Mouse (Mus musculus) olfactory bulb, adult 2 months (tissue): Measurements from ENCODE around the gene Apbb2. TPM values are rescaled to one million over a fixed set of nuclear protein-coding genes. Genes with fewer than 3 reads are reported as not detected.

Experiments
- H3K27ac ChIP-seq: fragments of 200-500 bp; 2 replicates; pipeline ENCODE4 v1.5.1; 2012; ENCODE audit warnings: low read depth, low read length; ENCODE audit not compliant: insufficient read depth
- H3K4me1 ChIP-seq: fragments of 200-500 bp; 2 replicates; pipeline ENCODE4 v1.6.1; 2012; ENCODE audit warnings: low read length; ENCODE audit not compliant: control insufficient read depth, insufficient read depth
- H3K4me3 ChIP-seq: fragments of 200-500 bp; 2 replicates; pipeline ENCODE4 v1.5.1; 2012; ENCODE audit warnings: mild to moderate bottlenecking, low read depth, low read length, moderate library complexity; ENCODE audit not compliant: insufficient read depth
- CTCF ChIP-seq: fragments of 200-500 bp; IDR thresholded peaks from 2 replicates; pipeline ENCODE4 v1.5.1; 2012; ENCODE audit warnings: low read depth, mild to moderate bottlenecking, low read length, moderate library complexity; ENCODE audit not compliant: insufficient read depth
- POLR2A ChIP-seq: fragments of 200-500 bp; IDR thresholded peaks from 2 replicates; pipeline ENCODE4 v1.6.1; 2012; ENCODE audit warnings: mild to moderate bottlenecking, low read depth, low read length, moderate library complexity; ENCODE audit not compliant: insufficient read depth
- WGBS: fragments of 180-500 bp; shearing (Covaris S2); methylation state at CpG from one replicate; pipeline ENCODE4 v1.1.7; 2018; 5-methylcytosine and 5-hydroxymethylcytosine counted together
- polyA plus RNA-seq: library from polyadenylated mRNA; stranded (reverse); fragments of >200 nt; gene quantifications from 2 replicates; pipeline ENCODE4 v1.2.4, GENCODE M21; 2012; ENCODE audit warnings: low replicate concordance; ENCODE audit not compliant: missing spikeins, insufficient read depth, insufficient read length

The Apbb2 gene
- polyA plus RNA-seq, 1 experiment: not detected

- whole genome bisulfite sequencing: 94% methylated on average over 7 of the region's 7 CpGs
- no peak for TF ChIP-seq CTCF
- no peak for TF ChIP-seq POLR2A
- no peaks in the 10 kb centered on the region for H3K4me1 ChIP-seq
- no peak overlapping the region for H3K4me3 ChIP-seq
- H3K27ac ChIP-seq: no peak overlapping the region
These were observed 198.6 kb downstream of the Apbb2 start for GRCm38 (mm10) chr5:66420011-66420410.

DNA sequence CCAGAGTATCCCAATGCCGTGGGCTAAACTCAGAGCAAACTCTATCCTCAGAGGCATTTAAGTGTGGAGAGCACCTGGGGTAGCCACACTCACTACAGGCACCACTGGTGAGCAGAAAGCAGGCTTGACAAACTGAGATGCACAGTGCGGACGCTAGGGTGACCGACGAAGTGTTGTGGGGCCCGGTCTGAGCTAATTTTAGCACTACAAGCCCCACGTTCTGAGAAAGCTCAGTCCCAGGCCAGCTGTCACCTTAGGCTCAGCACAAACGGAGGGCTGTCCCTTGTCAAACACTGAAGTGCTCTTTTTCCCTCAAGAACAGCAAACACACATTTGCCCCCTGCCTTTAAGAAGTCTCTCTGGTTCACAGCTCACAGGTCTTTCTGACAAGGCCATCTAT lies 201.3 kb downstream of the Apbb2 start:
- 82% methylated on average over 8 of the region's 8 CpGs for WGBS
- Histone ChIP-seq H3K27ac (no peak overlapping the region), H3K4me1 (no peaks in the 10 kb centered on the region), H3K4me3 (no peak overlapping the region)
- TF ChIP-seq POLR2A (no peak), CTCF (no peak)

GRCm38 (mm10) chr5:66415700-66416543 lies 202.7 kb downstream of the Apbb2 start:
- H3K4me1 ChIP-seq: no peaks in the 10 kb centered on the region
- H3K4me3 ChIP-seq: no peak overlapping the region
- WGBS: 64% methylated on average over 7 of the region's 7 CpGs
- no peak overlapping the region for H3K27ac ChIP-seq
- TF ChIP-seq CTCF (no peak), POLR2A (no peak)

DNA sequence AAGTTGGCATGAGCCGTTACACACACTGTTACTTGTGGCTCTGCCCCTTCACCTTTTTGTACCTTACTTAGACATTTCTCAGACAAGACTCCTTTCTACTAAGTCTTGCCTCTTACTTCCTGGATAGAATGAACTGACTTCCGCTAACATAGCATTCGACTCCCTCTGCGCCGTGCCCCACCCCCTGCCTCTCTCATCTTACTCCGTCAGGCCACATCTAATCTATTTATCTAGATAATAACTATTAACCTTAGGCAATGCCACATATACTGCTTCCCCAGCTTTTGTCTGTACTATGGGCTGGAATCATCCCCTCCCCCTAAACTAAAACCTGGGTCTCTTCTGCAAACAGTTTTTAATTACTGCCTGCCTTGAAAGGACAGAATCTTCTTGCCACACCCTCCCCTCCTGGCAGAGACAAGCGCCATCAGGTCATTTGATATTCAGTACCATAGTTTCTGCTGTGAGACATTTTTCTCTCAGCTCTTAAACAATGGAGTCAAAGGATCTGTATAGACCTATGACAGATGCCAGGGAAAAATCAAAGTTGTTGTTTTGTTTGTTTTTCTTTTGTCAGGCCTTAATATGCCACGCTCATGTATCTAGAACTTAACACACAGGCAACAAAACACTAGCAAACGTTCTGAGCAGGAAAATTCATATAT lies 203.4 kb downstream of the Apbb2 start:
- Histone ChIP-seq H3K27ac (no peak overlapping the region), H3K4me3 (no peak overlapping the region), H3K4me1 (no peaks in the 10 kb centered on the region)
- 70% methylated on average over 9 of the region's 9 CpGs for WGBS
- TF ChIP-seq POLR2A: no peak
- TF ChIP-seq CTCF: no peak

DNA sequence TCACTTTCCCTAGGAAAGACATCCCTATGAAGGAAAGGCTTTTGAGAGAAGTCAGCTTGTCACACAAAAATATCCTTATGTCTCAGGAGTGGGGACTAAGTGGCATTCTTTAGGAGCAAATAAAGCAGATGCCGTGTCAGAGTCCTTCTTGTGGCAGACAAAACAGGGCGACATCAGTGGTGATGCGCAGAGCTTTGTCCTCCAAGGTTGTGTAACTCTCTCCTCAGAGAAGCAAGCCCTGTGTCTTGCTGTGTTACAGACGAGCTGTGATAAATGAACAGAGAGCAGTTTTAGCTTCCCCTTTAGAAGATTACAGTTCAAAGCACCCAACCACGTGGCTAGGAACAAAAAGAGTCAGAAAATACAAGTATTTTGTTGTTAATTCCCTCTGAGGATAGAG lies 205.2 kb downstream of the Apbb2 start:
- H3K4me3 ChIP-seq: no peak overlapping the region
- H3K27ac ChIP-seq: no peak overlapping the region
- 52% methylated on average over 5 of the region's 5 CpGs for WGBS
- H3K4me1 ChIP-seq: no peaks in the 10 kb centered on the region
- no peak for TF ChIP-seq POLR2A
- no peak for TF ChIP-seq CTCF

DNA sequence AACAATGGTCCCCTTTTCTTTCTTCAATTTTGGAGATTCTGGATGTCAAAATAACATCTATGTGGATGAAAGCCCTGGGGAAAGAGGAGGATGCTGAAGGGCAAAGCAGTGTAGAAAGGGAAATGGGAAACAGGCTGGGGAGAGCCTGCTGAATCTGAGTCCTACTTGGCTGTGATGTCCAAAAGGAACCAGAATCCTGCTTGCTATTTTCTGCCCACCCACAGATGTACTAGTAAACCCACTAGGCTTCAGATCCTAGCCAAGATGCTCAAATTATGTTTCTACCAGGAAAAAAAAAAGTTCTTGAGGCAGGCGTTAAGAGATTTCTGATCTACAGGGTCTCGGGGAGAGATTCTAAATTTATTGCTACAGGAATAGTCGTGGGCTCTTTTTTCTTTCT lies 205.8 kb downstream of the Apbb2 start:
- Histone ChIP-seq H3K4me1 (no peaks in the 10 kb centered on the region), H3K4me3 (no peak overlapping the region), H3K27ac (no peak overlapping the region)
- WGBS: 55% methylated on average over 3 of the region's 3 CpGs
- no peak for TF ChIP-seq POLR2A
- TF ChIP-seq CTCF: no peak

DNA sequence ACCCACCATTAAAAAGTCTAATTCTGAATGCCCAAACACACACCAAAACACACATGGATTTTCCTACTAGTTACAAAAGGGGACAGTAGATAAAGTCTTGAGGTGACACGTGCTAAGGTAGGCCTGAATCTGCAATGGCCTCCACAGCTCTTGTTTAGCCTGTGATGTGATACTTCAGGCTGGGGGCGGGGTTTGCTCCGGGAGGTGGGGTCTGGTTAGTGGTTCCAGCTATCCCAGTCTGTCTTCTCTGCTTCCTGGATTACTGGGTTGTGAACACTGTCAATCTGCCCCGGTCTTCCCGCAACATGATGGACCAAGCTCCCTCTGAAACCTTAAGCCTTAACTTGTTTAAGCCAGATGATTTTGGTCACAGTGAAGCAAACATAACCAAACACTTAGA lies 210.0 kb downstream of the Apbb2 start:
- peaks cover 2% of the 10 kb centered on the region for H3K4me1 ChIP-seq
- no peak overlapping the region for H3K4me3 ChIP-seq
- TF ChIP-seq CTCF (no peak), POLR2A (no peak)
- no peak overlapping the region for H3K27ac ChIP-seq
- 90% methylated on average over 5 of the region's 5 CpGs for WGBS

- WGBS: 57% methylated on average over 4 of the region's 5 CpGs
- TF ChIP-seq CTCF: no peak
- no peak for TF ChIP-seq POLR2A
- Histone ChIP-seq H3K27ac (no peak overlapping the region), H3K4me1 (peaks cover 2% of the 10 kb centered on the region), H3K4me3 (no peak overlapping the region)
These were observed 210.6 kb downstream of the Apbb2 start for GRCm38 (mm10) chr5:66407948-66408347.

DNA sequence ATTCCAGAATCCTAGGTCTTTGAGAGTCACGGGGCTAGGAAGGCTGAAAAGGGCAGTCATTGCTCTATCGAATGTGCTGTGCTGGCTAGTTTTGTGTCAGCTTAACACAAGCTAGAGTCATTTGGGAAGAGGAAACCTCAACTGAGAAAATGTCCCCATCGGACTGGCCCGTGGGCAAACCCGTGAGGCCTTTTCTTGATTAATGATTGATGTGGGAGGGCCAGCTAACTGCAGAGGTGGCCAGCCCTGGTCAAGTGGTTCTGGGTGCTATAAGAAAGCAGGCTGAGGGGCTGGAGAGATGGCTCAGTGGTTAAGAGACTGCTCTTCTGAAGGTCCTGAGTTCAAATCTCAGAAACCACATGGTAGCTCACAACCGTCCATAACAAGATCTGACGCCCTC lies 212.2 kb downstream of the Apbb2 start:
- no peak overlapping the region for H3K27ac ChIP-seq
- H3K4me1 ChIP-seq: peaks cover 2% of the 10 kb centered on the region
- no peak overlapping the region for H3K4me3 ChIP-seq
- no peak for TF ChIP-seq POLR2A
- TF ChIP-seq CTCF: no peak
- 96% methylated on average over 7 of the region's 7 CpGs for WGBS
